Mouse (Mus musculus) adrenal gland, postnatal 14 days (tissue): ENCODE results near the gene Hnf4a. TPM values are rescaled to one million over a fixed set of nuclear protein-coding genes. Genes with fewer than 3 reads are reported as not detected.

Source experiments
- DNase-seq: peaks from one replicate; pipeline ENCODE4 v3.0.0; 2021; ENCODE audit warnings: mixed read lengths
- total RNA-seq: library from RNA; stranded (reverse); gene quantifications from 2 replicates; pipeline ENCODE4 v1.2.3, GENCODE M21; 2021

Hnf4a gene
- total RNA-seq, 1 experiment from 2014 or later = 28.1 TPM

- no peak for DNase-seq
These were observed 87.2 kb downstream of the Hnf4a start for GRCm38 (mm10) chr2:163593636-163594282.

GRCm38 (mm10) chr2:163595119-163595518 is 88.5 kb downstream of the Hnf4a start:
- peak; percentile 32 for DNase-seq

GRCm38 (mm10) chr2:163596057-163596872 is 89.7 kb downstream of the Hnf4a start:
- peak; percentile 64 for DNase-seq

- no peak for DNase-seq
These were observed 90.2 kb downstream of the Hnf4a start for GRCm38 (mm10) chr2:163596873-163597155.

- DNase-seq = peak; percentile 78
These were observed 91.1 kb downstream of the Hnf4a start for GRCm38 (mm10) chr2:163597661-163598060.

- peak; percentile 81 for DNase-seq
These were observed 92.6 kb downstream of the Hnf4a start for GRCm38 (mm10) chr2:163599226-163599625.

GRCm38 (mm10) chr2:163601066-163601465 is 94.5 kb downstream of the Hnf4a start:
- DNase-seq = no peak

- DNase-seq = no peak
These were observed 95.1 kb downstream of the Hnf4a start for GRCm38 (mm10) chr2:163601712-163602100.

- DNase-seq = peak; percentile 94
These were observed 95.7 kb downstream of the Hnf4a start, which contains the start of gene Ttpal for GRCm38 (mm10) chr2:163602101-163602971. Gene Ttpal (plus strand): TSS chr2:163602314.

- no peak for DNase-seq
These were observed 99.6 kb downstream of the Hnf4a start for GRCm38 (mm10) chr2:163606161-163606560.

GRCm38 (mm10) chr2:163608008-163608407 is 101.4 kb downstream of the Hnf4a start:
- no peak for DNase-seq

GRCm38 (mm10) chr2:163609281-163609975 is 102.8 kb downstream of the Hnf4a start:
- DNase-seq = peak; percentile 51

GRCm38 (mm10) chr2:163611176-163611575 is 104.6 kb downstream of the Hnf4a start:
- DNase-seq = no peak

- DNase-seq = no peak
These were observed 106.6 kb downstream of the Hnf4a start for GRCm38 (mm10) chr2:163613206-163613605.

GRCm38 (mm10) chr2:163613990-163614389 is 107.4 kb downstream of the Hnf4a start:
- DNase-seq = no peak

GRCm38 (mm10) chr2:163615401-163615800 is 108.8 kb downstream of the Hnf4a start:
- no peak for DNase-seq

GRCm38 (mm10) chr2:163615906-163616651 is 109.5 kb downstream of the Hnf4a start:
- DNase-seq = no peak

- DNase-seq = peak; percentile 2
These were observed 110.1 kb downstream of the Hnf4a start for GRCm38 (mm10) chr2:163616652-163617227.

- DNase-seq = peak; percentile 7
These were observed 110.7 kb downstream of the Hnf4a start for GRCm38 (mm10) chr2:163617232-163617863.

- DNase-seq = no peak
These were observed 111.3 kb downstream of the Hnf4a start for GRCm38 (mm10) chr2:163617874-163618273.
